Mouse (Mus musculus) intestine, embryonic 16.5 days (tissue): ENCODE measurements around the gene Samsn1. TPM values are rescaled to one million over a fixed set of nuclear protein-coding genes. Genes with fewer than 3 reads are reported as not detected.

Experiments used
- ATAC-seq: fragments of 200-750 bp; cut with Nextera tagmentation; 2 replicates; pipeline ENCODE4 v1.8.0; 2017; ENCODE audit warnings: moderate TSS enrichment, moderate library complexity
- H3K27ac ChIP-seq: fragments of 300-500 bp; sonication (generic); 2 replicates; pipeline ENCODE4 v1.5.1; 2014; ENCODE audit warnings: mild to moderate bottlenecking, low read length
- H3K27me3 ChIP-seq: fragments of 300-500 bp; sonication (generic); replicated peaks from 2 replicates; pipeline ENCODE4 v1.6.1; 2014; ENCODE audit warnings: low read length, control low read depth, mixed read lengths; ENCODE audit not compliant: control insufficient read depth, insufficient read depth
- H3K36me3 ChIP-seq: fragments of 300-500 bp; sonication (generic); 2 replicates; pipeline ENCODE4 v1.6.1; 2014; ENCODE audit warnings: low read length, control low read depth; ENCODE audit not compliant: control insufficient read depth, insufficient read depth
- H3K4me1 ChIP-seq: fragments of 300-500 bp; sonication (generic); 2 replicates; pipeline ENCODE4 v1.6.1; 2014; ENCODE audit warnings: low read length, control low read depth, mixed read lengths; ENCODE audit not compliant: control insufficient read depth, insufficient read depth
- H3K4me2 ChIP-seq: fragments of 300-500 bp; sonication (generic); 2 replicates; pipeline ENCODE4 v1.6.1; 2014; ENCODE audit warnings: low read depth, low read length, control low read depth
- H3K4me3 ChIP-seq: fragments of 300-500 bp; sonication (generic); 2 replicates; pipeline ENCODE4 v1.5.1; 2014; ENCODE audit warnings: mild to moderate bottlenecking, low read length
- H3K9ac ChIP-seq: fragments of 300-500 bp; sonication (generic); 2 replicates; pipeline ENCODE4 v1.6.1; 2014; ENCODE audit warnings: low read depth, low read length
- H3K9me3 ChIP-seq: fragments of 300-500 bp; sonication (generic); 2 replicates; pipeline ENCODE4 v1.6.1; 2016; ENCODE audit warnings: low read length, control low read depth; ENCODE audit not compliant: control insufficient read depth
- WGBS: fragments of 180-500 bp; shearing (Covaris S2); extraction: QIAGEN DNeasy Blood & Tissue Kit; methylation state at CpG from one replicate; pipeline ENCODE4 v1.1.7; 2014; 5-methylcytosine and 5-hydroxymethylcytosine counted together
- polyA plus RNA-seq: library from polyadenylated mRNA; unstranded; fragments of >200 nt; fragmentation: Nextera tagmentation; extraction: Ambion mirVana; gene quantifications from 2 replicates; pipeline ENCODE4 v1.2.1, GENCODE M21; 2015

Samsn1 gene
- polyA plus RNA-seq, 1 experiment from 2014 or later: 2.3 TPM

- Histone ChIP-seq H3K27me3 (no peaks in the 10 kb centered on the region), H3K9ac (no peak overlapping the region), H3K4me3 (no peak overlapping the region), H3K4me1 (no peaks in the 10 kb centered on the region), H3K9me3 (no peaks in the 10 kb centered on the region), H3K36me3 (no peaks in the 10 kb centered on the region), H3K4me2 (no peak overlapping the region), H3K27ac (no peak overlapping the region)
- 79% methylated on average over 2 of the region's 2 CpGs for WGBS
- no peak for ATAC-seq
These were observed 147.6 kb downstream of the Samsn1 start for GRCm38 (mm10) chr16:75874508-75874907.

- no peak for ATAC-seq
- H3K27ac ChIP-seq: no peak overlapping the region
- H3K27me3 ChIP-seq: no peaks in the 10 kb centered on the region
- WGBS: 87% methylated on average over 8 of the region's 8 CpGs
- H3K4me3 ChIP-seq: no peak overlapping the region
- H3K36me3 ChIP-seq: no peaks in the 10 kb centered on the region
- H3K4me1 ChIP-seq: no peaks in the 10 kb centered on the region
- H3K9ac ChIP-seq: no peak overlapping the region
- H3K4me2 ChIP-seq: no peak overlapping the region
- no peaks in the 10 kb centered on the region for H3K9me3 ChIP-seq
These were observed 149.8 kb downstream of the Samsn1 start for GRCm38 (mm10) chr16:75872241-75872640.

GRCm38 (mm10) chr16:75867400-75867799, 154.7 kb downstream of the Samsn1 start:
- H3K9me3 ChIP-seq: no peaks in the 10 kb centered on the region

GRCm38 (mm10) chr16:75865505-75865904, 156.6 kb downstream of the Samsn1 start:
- no peaks in the 10 kb centered on the region for H3K4me1 ChIP-seq
- no peaks in the 10 kb centered on the region for H3K9me3 ChIP-seq
- no peak overlapping the region for H3K4me2 ChIP-seq
- H3K36me3 ChIP-seq: no peaks in the 10 kb centered on the region
- no peak overlapping the region for H3K27ac ChIP-seq
- H3K27me3 ChIP-seq: no peaks in the 10 kb centered on the region
- H3K9ac ChIP-seq: no peak overlapping the region
- ATAC-seq: no peak
- H3K4me3 ChIP-seq: no peak overlapping the region
- 72% methylated on average over 6 of the region's 6 CpGs for WGBS

More at GRCm38 (mm10) chr16:75867400-75867799, 154.7 kb downstream of the Samsn1 start:
- no peaks in the 10 kb centered on the region for H3K4me1 ChIP-seq
- no peaks in the 10 kb centered on the region for H3K36me3 ChIP-seq
- no peak overlapping the region for H3K27ac ChIP-seq
- WGBS: 84% methylated on average over 6 of the region's 6 CpGs
- no peak overlapping the region for H3K4me2 ChIP-seq
- no peak overlapping the region for H3K4me3 ChIP-seq
- H3K9ac ChIP-seq: no peak overlapping the region
- no peak for ATAC-seq
- no peaks in the 10 kb centered on the region for H3K27me3 ChIP-seq

GRCm38 (mm10) chr16:75864673-75865072, 157.4 kb downstream of the Samsn1 start:
- WGBS: 53% methylated on average over 2 of the region's 2 CpGs
- no peaks in the 10 kb centered on the region for H3K4me1 ChIP-seq

GRCm38 (mm10) chr16:75856343-75856742, 165.7 kb downstream of the Samsn1 start:
- 78% methylated on average over 2 of the region's 2 CpGs for whole genome bisulfite sequencing

More at GRCm38 (mm10) chr16:75864673-75865072, 157.4 kb downstream of the Samsn1 start:
- Histone ChIP-seq H3K4me2 (no peak overlapping the region), H3K36me3 (no peaks in the 10 kb centered on the region), H3K9me3 (no peaks in the 10 kb centered on the region), H3K27me3 (no peaks in the 10 kb centered on the region), H3K9ac (no peak overlapping the region), H3K27ac (no peak overlapping the region), H3K4me3 (no peak overlapping the region)
- no peak for ATAC-seq

GRCm38 (mm10) chr16:75855402-75855801, 166.7 kb downstream of the Samsn1 start:
- H3K4me2 ChIP-seq: no peak overlapping the region

More at GRCm38 (mm10) chr16:75856343-75856742, 165.7 kb downstream of the Samsn1 start:
- Histone ChIP-seq H3K4me1 (no peaks in the 10 kb centered on the region), H3K4me3 (no peak overlapping the region), H3K27ac (no peak overlapping the region), H3K36me3 (no peaks in the 10 kb centered on the region), H3K27me3 (no peaks in the 10 kb centered on the region), H3K4me2 (no peak overlapping the region), H3K9ac (no peak overlapping the region), H3K9me3 (no peaks in the 10 kb centered on the region)
- no peak for ATAC-seq

GRCm38 (mm10) chr16:75853556-75854271, 168.4 kb downstream of the Samsn1 start:
- H3K27ac ChIP-seq: no peak overlapping the region
- no peak for ATAC-seq
- no peaks in the 10 kb centered on the region for H3K9me3 ChIP-seq
- H3K4me3 ChIP-seq: no peak overlapping the region
- H3K27me3 ChIP-seq: no peaks in the 10 kb centered on the region
- no peak overlapping the region for H3K9ac ChIP-seq
- no peaks in the 10 kb centered on the region for H3K36me3 ChIP-seq
- H3K4me2 ChIP-seq: no peak overlapping the region
- 86% methylated on average over 9 of the region's 9 CpGs for WGBS
- no peaks in the 10 kb centered on the region for H3K4me1 ChIP-seq

More at GRCm38 (mm10) chr16:75855402-75855801, 166.7 kb downstream of the Samsn1 start:
- 85% methylated on average over 7 of the region's 7 CpGs for WGBS
- Histone ChIP-seq H3K4me1 (no peaks in the 10 kb centered on the region), H3K9me3 (no peaks in the 10 kb centered on the region), H3K9ac (no peak overlapping the region), H3K27ac (no peak overlapping the region), H3K27me3 (no peaks in the 10 kb centered on the region), H3K4me3 (no peak overlapping the region), H3K36me3 (no peaks in the 10 kb centered on the region)
- ATAC-seq: no peak

- no peaks in the 10 kb centered on the region for H3K36me3 ChIP-seq
- H3K4me1 ChIP-seq: no peaks in the 10 kb centered on the region
- H3K27ac ChIP-seq: no peak overlapping the region
- no peak overlapping the region for H3K4me2 ChIP-seq
- H3K9me3 ChIP-seq: no peaks in the 10 kb centered on the region
- H3K27me3 ChIP-seq: no peaks in the 10 kb centered on the region
- no peak overlapping the region for H3K9ac ChIP-seq
- ATAC-seq: no peak
- WGBS: 64% methylated on average over 2 of the region's 2 CpGs
- no peak overlapping the region for H3K4me3 ChIP-seq
These were observed 169.6 kb downstream of the Samsn1 start for GRCm38 (mm10) chr16:75852485-75852884.

- H3K4me3 ChIP-seq: no peak overlapping the region
- ATAC-seq: no peak
- H3K9ac ChIP-seq: no peak overlapping the region
- WGBS: 81% methylated on average over 6 of the region's 6 CpGs
- no peak overlapping the region for H3K27ac ChIP-seq
- no peak overlapping the region for H3K4me2 ChIP-seq
- no peaks in the 10 kb centered on the region for H3K27me3 ChIP-seq
- H3K9me3 ChIP-seq: no peaks in the 10 kb centered on the region
- no peaks in the 10 kb centered on the region for H3K4me1 ChIP-seq
- no peaks in the 10 kb centered on the region for H3K36me3 ChIP-seq
These were observed 173.0 kb downstream of the Samsn1 start for GRCm38 (mm10) chr16:75849039-75849438.
